Mouse (Mus musculus): ENCODE data around the gene Dcaf4.

The Dcaf4 gene

DNA sequence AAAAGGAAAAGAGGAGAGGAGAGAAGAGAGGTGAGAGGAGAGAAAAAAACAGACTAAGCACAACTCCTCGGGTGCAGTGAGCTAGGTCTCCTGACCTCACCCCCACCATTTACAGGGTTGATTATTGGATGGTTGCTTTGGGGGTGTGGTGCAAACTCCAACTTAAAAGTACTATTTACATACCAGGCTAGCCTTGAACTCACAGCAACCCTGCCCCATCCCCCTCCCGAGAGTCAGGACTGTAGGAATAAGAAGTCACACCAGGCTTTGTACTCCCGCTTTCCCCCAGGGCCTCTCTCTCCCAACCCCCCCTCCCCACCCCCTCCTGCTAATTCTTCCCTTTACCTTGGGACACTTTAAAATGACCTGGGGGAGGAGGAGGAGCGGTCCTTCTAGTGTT lies 23.9 kb upstream of the Dcaf4 start:
- DNase-seq, result no peak

DNA sequence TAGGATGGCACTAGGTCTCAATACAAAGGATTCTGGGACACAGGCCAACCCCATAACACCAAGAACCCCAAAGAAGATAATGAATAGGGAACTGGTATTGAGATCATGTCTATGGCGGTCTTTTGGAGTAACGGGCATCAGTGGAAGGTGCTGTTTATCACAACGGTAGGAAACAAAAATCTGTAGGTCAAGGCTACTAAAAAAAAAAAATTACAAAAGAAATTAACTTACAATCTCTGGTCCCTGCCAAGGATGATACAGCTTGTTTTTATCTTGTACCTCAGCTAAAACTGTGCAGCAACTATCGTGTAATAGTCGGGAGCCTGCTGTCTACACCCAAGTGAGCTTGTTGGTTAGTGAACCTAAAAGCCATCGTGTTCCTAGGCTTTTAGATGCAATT lies 23.5 kb upstream of the Dcaf4 start:
- DNase-seq, result no peak

DNA sequence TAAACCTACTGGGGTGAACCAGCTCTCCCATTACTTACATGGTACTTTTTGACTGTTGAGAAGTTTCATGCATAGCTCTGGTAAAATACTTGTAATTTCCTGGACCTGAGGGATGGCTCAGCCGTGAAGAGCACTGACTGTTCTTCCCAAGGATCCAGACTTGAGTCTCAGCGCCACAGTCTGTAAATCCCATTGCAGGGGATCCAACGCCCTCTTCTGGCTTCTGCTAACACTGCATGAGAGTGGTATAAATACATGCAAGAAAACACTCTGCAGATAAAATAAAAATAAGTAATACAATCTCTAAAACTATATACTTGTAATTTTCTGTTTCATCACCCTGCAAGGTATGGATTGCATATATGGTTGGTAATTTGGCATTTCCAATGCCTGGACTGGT lies 22.3 kb upstream of the Dcaf4 start:
- DNase-seq, result no peak

DNA sequence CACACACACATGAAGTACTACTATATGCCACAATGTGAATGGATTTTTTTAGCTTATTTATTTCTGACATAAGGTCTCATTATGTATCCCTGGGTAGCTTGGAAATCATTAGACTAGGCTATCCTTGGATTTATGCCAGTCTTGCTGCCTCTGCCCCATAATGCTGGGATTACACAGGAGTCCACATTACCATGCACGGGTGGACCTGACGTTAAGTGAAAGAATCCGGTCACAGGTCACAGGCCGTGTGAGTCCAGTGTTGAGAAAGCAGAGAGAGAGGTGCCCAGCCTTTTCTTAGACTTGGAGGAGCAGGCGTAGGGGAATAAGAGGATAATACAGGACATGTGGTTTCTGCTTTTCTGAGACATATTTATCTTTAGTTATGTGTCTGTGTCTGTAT lies 21.0 kb upstream of the Dcaf4 start:
- DNase-seq, result peak; percentile 40 to 60

DNA sequence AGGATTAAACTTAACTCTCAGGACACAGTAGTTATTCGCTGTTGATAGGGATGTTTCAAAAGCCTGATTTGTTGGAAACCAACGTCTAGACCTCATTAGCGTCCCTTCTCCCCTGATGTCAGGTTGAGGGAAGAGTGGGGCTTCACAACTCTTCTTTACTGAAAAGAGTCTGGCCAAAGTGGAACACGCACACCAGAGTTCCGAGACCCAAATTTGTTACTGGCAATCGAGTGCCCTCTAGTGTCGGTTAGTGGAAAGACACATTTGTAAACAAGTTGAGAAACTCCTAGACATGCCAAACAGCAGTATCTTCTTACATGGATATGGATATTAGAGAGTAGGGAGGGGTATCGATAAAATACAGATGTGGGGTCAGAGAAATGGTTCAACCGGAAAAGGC lies 18.1 kb upstream of the Dcaf4 start:
- peak; percentile 67 to 69 for DNase-seq

DNA sequence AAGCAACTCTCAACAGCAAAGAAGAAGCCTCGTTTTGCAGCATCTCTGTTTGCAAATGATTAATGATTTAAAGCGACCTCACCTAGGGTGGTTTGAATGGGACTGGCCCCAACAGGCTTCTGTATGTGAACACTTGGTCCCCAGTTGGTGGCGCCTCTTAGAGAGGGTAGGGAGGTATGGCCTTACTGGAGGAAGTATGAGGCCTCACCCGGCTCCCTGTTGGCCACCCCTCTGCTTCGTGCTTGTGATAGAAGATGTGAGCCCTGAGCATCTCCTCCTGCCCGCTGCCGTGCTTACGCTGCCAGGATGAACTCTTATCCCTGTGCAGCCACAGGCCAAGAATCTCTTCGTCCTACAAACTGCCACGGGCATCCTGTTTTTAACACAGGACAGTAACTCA lies 13.7 kb upstream of the Dcaf4 start:
- DNase-seq, result no peak

DNA sequence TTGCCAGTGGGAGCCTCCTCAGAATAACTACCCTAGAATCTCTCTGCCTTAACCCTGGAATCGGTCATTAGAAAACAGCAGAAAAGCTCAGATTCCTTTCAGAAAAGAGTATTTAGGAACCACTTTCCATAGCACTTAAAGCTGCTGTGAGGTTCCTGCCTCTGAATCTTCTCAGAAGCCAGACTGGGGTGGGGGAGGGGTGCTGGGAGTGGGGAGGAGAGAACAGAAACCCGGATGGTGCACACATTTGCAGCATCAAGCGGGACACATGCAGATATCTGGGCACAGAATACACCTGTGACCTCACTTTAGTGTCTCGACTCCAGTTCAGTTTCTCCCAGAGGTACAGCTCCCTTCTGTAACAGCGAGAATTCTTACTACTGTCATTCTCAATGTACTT lies 9.7 kb upstream of the Dcaf4 start:
- DNase-seq, result no peak

DNA sequence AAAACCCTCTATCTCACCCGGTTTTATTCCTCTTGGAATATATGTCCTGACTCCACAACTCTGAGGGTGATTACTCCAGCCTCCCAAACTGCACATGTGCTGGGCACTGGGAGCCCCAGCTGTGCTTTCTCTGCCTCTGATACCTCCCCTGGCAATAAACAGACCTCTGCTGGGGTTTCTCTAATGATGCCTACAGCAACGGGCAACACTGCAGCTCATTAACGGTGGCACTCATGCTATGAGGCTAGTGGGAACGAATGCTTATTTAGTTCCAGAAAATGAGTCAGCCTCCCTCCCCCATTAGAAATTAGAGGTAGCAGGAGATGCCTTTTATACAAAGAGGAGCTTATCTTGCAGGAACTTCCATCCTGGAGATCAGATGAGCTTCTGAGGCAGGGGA lies 7.5 kb upstream of the Dcaf4 start:
- DNase-seq, result no peak

DNA sequence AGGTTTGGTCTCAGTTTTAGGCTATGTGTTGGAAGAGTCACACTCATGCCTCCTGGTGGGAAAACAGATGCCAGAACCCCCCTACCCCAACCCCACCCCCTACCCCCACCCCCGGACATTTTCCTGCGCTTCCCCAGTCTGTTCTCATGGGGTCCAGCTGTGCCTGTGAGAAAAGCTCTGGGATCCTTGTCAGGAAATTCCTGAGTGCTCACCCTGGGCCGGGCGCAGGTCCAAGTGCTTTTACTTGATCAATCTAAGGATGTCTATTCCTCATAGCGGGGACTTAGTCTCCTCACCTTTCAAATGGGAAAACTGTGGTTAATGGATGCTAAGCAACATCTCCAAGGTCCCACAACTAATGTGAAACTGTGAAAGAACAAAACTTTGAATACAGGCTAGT lies 7.1 kb upstream of the Dcaf4 start:
- DNase-seq, result peak; percentile 34 to 71

DNA sequence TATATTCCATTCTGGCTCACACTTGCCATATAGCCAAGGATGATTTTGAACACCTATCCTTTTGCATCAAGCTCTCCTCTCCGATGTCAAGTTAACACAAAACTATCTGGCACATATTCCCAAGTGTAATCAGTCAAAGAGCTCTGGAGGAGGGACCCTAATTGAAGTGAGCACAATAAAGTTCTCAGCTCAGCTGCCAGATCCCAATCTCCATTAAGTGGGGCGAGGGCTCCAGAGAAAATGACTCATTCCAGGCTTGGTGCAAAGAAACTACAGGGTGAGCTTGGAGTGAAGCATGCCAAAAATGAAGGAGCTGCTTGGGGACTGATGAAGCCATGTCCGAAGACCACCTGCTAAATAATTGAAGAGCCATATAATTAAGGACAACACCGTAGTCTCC lies 6.0 kb upstream of the Dcaf4 start:
- DNase-seq, result no peak

DNA sequence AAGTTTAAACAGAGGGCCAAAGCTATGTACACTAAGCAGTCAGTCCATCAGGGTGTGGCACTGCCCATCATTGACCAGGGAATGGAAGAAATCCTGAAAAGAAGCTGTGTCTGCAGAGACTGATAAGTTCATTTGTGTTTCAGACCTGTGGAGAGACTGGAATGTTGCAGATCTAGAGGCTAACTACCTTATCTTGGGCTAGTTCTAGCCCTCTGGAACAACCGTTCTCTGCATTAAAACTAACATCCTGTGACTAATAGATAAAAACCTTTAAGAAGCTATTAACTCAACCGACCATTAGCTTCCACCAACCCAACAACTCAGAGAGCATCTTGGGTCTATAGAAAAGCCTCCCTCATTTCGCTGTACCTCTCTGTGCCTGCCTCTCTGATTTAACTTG lies 2.7 kb upstream of the Dcaf4 start:
- no peak for DNase-seq

DNA sequence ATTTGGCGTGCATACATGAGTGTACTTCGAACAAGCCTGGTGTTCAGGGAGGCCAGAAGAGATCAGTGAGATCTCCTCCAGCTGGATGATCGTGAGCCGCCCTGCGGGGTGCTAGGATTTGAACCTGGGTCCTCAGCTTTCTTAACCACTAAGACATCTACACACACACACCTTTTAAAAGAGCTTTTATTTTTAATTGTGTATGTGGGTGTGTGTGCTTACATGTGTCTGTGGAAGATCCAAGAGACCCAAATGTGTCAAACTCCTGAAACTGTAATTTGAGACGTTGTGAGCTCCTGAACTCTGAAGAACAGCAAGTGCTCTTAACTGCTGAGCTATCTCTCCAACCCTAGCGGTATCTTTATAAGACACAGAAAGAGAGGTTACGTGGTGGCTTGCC lies 817 bp downstream of the Dcaf4 start:
- DNase-seq, result no peak

DNA sequence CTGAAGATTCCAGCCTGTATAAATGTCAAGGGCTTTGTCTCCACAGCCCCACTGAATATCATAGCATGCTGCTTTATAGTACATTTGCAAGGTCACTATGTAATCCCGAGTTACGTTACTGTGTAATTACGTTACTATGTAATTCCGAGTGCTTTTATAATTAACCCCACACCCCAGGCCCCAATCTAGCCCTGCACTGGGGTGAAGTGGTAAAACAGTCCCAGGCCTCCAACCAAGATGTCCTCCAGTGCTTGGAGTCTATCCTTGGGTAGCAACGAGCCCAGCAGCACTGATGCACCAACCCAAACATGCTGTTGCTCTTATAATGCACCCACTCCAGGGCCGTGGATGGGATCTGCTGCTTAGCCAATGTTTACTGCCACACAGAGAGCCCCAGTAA lies 2.8 kb downstream of the Dcaf4 start:
- DNase-seq, result no peak

DNA sequence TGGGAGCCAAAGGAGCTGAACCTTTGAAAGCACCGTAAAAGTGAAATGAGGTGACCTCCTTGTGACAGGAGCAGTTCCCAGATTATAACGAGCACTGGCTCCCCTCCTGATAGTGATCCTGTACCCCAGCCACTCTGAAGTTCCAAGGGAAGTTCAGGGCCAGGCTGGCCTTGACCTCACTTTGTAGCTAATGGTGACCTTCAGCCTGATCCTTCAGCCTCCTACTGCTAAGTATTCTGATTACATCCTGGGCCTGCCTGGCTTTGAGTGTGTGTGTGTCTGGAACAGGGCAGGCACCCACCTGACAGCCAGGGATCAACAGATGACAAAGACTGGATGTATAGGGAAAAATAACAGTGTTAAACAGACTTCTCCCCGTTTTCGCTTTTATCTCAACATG lies 3.6 kb downstream of the Dcaf4 start:
- no peak for DNase-seq

DNA sequence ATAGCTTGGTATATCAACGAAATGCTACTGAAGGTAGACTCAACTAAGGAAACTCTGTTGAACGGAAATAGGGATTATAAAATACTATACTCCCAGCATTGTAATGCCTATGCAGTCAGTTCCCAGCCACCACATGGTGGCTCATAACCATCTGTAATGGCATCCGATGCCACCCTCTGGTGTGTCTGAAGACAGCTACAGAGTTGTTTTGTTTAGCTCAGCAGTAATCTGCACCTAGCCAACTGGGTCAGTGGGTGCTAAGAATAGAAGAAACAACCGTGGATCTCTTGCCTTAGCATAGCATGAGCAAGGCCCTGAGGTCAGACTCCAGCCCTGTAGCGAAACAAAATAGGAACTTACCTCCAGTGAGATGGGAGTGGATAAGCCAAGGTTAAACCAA lies 4.1 kb downstream of the Dcaf4 start:
- DNase-seq, result no peak

DNA sequence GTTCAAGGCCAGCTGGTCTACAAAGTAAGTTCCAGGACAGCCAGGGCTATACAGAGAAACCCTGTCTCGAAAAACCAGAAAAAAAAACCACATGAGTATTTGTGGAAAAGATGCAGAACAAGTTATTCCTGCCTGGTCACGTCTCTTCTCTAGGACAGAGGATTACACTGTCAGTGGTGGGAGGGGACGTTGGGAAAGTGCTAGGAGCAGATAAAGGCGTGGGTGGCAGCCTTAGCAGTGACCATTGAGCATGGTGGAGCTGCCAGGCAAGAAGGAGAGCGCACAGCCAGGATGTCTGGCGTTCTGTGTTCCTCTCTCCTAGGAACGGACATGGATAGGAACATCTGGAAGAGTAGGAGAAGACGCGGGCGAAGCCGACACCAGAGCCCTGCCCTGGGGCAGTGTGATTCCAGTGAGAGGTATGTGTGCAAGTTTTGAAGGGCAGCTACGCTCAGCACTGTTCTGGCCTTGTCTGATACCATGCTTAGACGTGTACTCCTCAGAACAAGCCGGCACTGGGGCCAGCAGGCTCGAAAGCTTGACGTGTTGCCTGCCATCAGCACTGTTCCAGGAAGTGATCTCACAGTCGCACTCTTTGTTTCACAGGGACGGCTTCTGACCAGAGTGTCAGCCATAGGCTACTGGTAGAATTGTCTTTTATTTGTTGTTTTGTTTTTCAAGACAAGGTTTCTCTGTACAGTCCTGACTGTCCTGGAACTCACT lies 5.7 kb downstream of the Dcaf4 start:
- DNase-seq, result no peak

DNA sequence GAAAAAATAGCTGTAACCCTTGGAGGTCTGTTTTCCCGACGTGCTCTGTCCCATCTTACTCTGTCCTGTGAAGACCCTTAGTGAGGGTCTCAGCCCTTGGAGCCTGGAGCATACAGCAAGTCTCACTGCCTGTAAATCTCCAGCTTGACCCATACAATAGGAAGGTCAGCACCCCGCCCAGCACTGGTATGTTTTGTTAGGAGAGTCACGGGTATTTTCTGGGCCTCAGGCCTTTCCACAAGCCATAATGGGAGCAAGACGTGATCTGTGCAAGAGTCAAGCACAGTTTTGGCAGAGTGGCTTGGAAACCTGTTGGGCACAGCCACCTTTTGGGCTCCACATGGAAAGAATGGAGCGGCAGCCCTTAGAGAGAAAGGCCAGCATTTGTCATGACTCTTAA lies 7.5 kb downstream of the Dcaf4 start:
- DNase-seq, result no peak

DNA sequence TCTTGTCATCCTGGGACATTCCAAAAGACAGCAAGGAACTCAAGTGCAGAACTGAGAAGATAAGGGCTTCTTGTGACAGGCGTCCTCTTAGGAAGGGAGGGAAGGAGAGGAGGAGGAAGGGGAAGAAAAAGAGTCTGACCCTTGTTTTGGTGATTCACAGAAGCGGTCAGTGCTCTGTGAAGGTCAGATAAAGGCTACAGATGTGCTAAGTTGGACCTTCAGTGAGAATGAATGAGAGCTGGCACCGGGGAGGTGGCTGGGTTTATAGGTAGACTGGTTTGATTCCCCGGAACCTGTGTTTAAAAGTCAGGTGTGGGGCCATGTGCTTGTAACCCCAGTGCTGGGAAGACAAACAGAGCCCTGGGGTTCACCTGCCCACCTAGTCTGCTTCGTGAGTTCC lies 8.4 kb downstream of the Dcaf4 start:
- no peak for DNase-seq

DNA sequence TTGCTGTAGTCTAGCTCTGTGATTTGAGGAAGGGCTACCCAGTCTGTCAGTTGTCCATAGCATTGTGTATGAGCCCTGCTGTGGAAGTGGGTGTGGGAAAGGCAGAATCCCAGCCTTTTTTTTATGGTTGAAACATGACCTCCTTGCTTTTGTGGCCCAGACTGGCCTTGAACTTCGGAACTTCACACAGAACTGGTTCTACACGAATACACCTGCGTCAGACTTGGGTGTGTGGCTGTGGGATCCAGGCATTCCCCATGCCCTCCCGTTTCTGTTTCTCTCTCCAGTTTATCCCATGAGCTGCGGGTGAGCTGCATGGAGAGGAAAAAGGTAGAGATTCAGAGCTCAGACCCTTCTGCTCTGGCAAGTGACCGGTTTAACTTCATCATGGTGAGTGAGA lies 11.7 kb downstream of the Dcaf4 start:
- DNase-seq, result no peak

DNA sequence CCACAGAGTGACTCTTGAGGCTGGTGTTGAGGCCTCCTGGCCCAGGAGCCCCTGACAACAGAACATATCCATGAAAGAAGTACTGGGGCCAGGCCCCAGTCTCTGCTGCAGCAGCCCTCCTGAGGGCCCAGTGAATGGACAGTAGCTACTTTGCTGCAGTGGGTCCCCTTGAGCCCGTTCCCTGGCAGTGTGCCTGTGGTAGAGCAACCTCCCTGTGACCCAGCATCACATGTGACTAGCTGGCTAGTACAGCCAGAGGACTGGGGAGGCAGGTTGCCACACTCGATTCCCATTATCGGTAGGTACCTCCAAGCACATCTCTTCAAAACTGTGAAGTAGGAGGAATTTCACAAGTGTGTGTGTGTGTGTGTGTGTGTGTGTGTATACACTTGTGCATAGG lies 12.7 kb downstream of the Dcaf4 start:
- peak in 1 of 2 experiments; percentile 30 for DNase-seq

DNA sequence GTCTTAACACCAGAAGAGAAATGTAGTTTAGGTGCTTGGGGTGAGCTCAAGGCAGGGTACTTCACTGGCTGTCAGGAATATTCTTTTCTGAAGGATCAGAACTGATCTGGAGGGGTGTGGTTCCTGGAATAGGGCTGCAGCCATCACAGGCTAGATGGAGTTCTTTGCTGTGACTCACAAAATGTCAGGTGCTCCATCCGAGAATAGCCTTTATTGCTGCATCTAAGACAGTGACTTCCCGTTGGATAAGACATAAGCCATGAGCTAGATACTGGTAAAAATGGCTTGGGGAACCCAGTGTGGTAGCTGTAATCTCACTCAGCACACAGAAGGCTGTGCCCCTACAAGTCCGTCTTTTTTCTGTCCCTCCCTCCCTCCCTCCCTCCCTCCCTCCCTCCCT lies 13.9 kb downstream of the Dcaf4 start:
- no peak for DNase-seq

DNA sequence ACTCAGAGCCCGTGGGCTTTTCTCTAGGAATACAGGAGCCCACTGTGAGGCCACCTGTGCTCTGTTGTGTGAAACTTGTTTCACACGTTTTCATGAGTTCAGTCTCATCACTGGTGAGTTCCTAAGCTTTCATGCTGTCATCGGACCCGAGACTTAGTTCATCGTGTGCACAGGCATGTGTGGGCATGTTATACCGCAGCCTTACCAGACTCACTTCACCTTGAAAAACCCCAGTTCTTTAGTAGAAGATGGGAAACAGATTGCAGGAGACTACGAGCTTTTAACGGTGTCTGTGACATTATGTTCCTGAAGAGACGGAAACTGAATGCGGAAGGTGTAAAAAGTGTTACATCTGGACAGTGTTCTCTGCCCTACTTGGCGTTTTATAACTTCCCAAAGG lies 15.2 kb downstream of the Dcaf4 start:
- DNase-seq, result no peak

DNA sequence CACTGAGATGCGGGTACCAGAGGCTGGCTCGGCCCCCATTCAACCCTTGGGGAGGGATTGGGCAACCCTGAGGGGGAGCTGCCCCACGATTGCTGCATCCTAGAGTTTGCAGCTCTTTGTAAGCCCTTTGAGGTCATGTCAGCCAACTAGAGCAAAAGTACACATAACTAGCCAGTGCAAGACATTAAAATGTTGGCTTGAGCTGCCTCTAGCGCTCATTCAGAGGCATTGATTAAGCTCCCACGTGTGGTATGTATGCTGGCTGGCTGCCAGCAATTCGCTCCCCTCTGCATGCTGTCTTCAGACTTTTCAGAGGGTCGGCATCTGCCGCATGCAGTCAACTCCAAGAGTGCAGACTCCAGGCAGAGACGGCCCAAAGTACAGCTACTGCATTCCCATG lies 15.8 kb downstream of the Dcaf4 start:
- DNase-seq, result no peak

DNA sequence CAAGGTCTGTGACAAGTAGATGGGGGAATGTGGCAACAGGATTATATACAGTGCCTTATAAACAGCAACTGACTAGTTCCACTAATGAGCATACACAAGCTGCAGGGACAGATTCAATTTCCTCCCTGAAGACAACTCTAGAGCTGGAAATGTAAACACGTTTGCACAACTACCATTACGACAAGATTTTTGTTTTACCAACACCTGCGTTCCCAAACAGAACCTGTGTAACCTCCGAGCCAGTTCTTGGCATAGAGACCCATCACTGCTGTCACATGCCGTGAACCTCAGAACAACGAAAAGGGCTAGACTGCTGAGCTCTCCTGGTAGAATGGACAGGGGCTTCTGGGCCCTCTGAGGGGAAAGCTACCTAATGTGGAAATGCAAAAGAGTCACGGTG lies 23.7 kb downstream of the Dcaf4 start:
- DNase-seq, result no peak

DNA sequence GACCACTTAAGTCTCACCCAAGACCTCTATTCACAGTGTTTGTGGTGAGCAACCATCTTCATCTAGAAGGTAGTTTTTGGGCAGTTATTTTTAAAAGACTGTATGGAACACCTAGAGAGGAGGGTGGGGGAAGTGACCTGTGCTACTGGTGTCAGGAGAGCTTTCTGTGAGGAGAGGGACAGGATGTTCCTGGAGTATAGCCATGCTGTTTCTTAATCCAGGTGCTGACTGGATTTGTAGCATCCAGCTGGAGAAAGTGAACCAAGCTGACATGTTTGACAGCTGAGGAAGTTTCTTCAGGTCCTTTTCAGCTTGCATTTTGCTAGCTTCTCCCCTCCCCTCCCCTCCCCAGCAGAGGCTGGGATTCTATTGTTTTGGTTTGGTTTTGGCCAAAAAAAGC lies 24.5 kb downstream of the Dcaf4 start:
- DNase-seq, result no peak

DNA sequence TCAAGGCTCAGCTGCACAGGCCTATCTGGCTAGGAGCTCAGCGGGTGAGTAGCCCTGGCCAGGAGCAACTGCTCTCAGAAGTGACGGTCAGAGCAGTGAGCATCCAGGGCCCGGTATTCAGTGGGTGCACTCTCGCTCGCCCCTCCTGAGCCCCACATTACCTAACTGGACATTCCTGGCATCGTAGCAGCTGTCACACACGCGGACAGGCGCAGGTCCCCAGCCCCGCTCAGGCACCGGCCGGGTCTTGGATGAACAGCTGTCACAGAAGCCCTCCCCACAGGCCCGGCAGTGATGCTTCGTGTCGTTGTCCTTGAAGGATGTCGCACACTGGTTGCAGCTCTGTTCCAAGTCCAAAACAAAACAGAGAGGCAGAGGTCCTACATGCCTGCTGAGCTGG lies 31.0 kb downstream of the Dcaf4 start:
- no peak for DNase-seq
